Mouse (Mus musculus) embryonic facial prominence, embryonic 10.5 days (tissue): ENCODE measurements around the gene Snrnp40. TPM values are rescaled to one million over a fixed set of nuclear protein-coding genes. Genes with fewer than 3 reads are reported as not detected.
A peak's percentile ranks its signal among the peaks of the same experiment; 100 is the strongest.

Experiments used
- DNase-seq: peaks from one replicate; pipeline ENCODE4 v3.0.0-alpha.2; 2017; ENCODE audit warnings: low spot score
- H3K27ac ChIP-seq: fragments of 300-500 bp; sonication (generic); replicated peaks from 2 replicates; pipeline ENCODE4 v1.5.1; 2016; ENCODE audit warnings: mild to moderate bottlenecking
- H3K27me3 ChIP-seq: fragments of 300-500 bp; sonication (generic); replicated peaks from 2 replicates; pipeline ENCODE4 v1.6.1; 2016; ENCODE audit warnings: low read depth, mild to moderate bottlenecking; ENCODE audit not compliant: poor library complexity, severe bottlenecking
- H3K36me3 ChIP-seq: fragments of 300-500 bp; sonication (generic); replicated peaks from 2 replicates; pipeline ENCODE4 v1.6.1; 2016; ENCODE audit warnings: mild to moderate bottlenecking, moderate library complexity
- H3K4me1 ChIP-seq: fragments of 300-500 bp; sonication (generic); 2 replicates; pipeline ENCODE4 v1.6.1; 2016
- H3K4me3 ChIP-seq: fragments of 300-500 bp; sonication (generic); 2 replicates; pipeline ENCODE4 v1.5.1; 2016; ENCODE audit warnings: mild to moderate bottlenecking, moderate library complexity
- H3K9me3 ChIP-seq: fragments of 300-500 bp; sonication (generic); 2 replicates; pipeline ENCODE4 v1.6.1; 2016; ENCODE audit warnings: mild to moderate bottlenecking
- WGBS: fragments of 180-500 bp; shearing (Covaris S2); methylation state at CpG from one replicate; pipeline ENCODE4 v1.1.7; 2016; 5-methylcytosine and 5-hydroxymethylcytosine counted together
- polyA plus RNA-seq: library from polyadenylated mRNA; unstranded; fragments of >200 nt; fragmentation: Nextera tagmentation; extraction: Ambion mirVana; gene quantifications from 2 replicates; pipeline ENCODE4 v1.2.1, GENCODE M21; 2016

The Snrnp40 gene
- polyA plus RNA-seq = 220 and 225 TPM in 2 replicates

DNA sequence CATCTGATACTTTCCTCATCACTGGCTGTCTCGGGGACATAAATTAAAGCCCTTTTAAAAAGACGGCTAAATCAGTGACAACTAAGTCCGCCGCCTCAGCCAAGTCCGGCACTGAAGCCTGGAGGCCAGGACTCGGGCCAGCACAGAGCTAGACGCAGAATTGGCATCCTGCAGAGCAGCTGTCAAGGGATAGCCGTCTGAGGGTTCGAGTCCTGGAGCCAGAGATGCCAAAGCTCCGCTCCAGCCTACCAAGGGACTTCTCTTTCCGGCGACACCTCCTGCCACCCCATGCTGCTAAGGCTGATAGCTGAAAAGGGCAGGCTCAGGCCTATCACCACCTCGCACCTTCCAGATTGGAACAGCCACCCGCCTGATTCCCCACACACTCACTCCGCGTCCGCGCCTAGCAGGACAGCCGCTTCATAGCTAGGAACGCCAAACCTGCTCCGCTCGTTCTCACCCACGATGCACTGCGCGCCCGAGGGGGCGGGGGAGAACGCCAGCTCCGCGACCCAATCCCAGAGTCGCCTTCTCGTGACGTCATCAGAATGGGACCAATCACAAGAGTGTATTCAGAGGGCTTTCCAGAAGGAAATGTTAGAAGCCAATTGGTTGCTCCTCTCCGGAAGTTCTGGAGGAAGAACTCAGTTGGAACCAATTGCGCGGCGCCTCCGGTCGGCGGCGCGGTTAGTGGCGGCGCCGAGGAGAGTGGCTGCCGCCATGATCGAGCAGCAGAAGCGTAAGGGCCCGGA lies at the start of gene Snrnp40, which contains the start of gene Zcchc17:
Gene Snrnp40, plus strand, starts transcription at position 647 of the 752 bp plus-strand sequence.
Gene Zcchc17, minus strand, starts transcription at position 458 of the 752 bp plus-strand sequence.
- no peaks in the 10 kb centered on the region for H3K27me3 ChIP-seq
- peak; percentile 98 for DNase-seq
- H3K4me3 ChIP-seq = peak within 1 kb of the TSS; percentile 99
- H3K27ac ChIP-seq = peak within 1 kb of the TSS; percentile 93
- H3K36me3 ChIP-seq = peaks cover 54% of the 10 kb centered on the region
- H3K4me1 ChIP-seq = peaks cover 22% of the 10 kb centered on the region
- 0 out of 2 replicates have a peak, but pooled peaks cover 3% of the 10 kb centered on the region for H3K9me3 ChIP-seq
- under 1% methylated on average over 49 of the region's 49 CpGs for WGBS

DNA sequence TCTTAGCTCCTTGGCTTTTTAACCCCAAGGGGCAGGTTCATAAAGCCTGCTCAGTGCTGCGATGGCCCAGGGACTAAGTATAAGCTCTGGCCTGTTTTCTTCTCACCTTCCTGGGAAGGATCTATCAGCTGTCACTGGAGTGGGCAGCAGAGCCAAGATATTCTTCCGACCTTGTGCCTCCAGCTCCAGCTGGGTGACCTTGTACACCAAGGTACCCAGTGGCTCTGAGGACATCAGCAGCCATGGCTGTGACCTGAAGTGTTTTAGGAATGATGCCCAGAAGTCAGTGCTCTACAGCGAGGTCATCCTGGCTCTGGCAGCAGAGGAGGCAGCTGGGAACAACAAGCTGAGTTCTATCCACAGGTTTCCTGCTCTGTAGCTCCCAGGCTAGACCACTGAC lies 47.4 kb upstream of the Snrnp40 start:
- Histone ChIP-seq H3K4me3 (no peak overlapping the region), H3K27ac (no peak overlapping the region), H3K4me1 (peaks cover 20% of the 10 kb centered on the region), H3K27me3 (peaks cover 45% of the 10 kb centered on the region), H3K9me3 (no peaks in the 10 kb centered on the region), H3K36me3 (peaks cover 49% of the 10 kb centered on the region)
- no peak for DNase-seq
- 87% methylated on average over 3 of the region's 3 CpGs for WGBS

DNA sequence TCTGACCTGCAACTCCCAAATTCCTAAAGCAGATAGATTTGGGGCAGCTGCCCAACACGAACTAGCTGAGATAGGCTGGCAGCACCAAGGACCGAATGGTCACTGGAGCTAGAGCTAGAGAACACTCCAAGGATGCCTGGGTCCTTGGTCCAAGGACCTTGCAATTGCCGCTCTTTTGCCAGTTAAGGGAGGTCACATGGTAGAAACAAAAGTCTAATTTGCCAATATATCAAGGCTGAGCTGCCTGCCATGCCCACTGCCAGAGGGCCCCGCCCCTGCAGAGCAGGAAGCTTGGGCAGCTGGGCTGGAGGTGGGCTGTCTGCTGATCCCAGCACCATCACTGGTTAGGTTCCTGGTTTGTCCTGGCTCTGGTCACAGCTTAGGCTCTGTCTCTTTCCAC lies 46.4 kb upstream of the Snrnp40 start:
- H3K4me1 ChIP-seq = peaks cover 16% of the 10 kb centered on the region
- no peak overlapping the region for H3K27ac ChIP-seq
- DNase-seq = no peak
- no peak overlapping the region for H3K4me3 ChIP-seq
- H3K27me3 ChIP-seq = peaks cover 35% of the 10 kb centered on the region
- H3K9me3 ChIP-seq = no peaks in the 10 kb centered on the region
- 92% methylated on average over 4 of the region's 4 CpGs for WGBS
- H3K36me3 ChIP-seq = peaks cover 59% of the 10 kb centered on the region

GRCm38 (mm10) chr4:130315771-130316527 lies 44.0 kb upstream of the Snrnp40 start:
- no peak for DNase-seq
- Histone ChIP-seq H3K4me3 (no peak overlapping the region), H3K27ac (no peak overlapping the region), H3K9me3 (no peaks in the 10 kb centered on the region), H3K4me1 (peaks cover 6% of the 10 kb centered on the region; the same call in 1 of the 2 replicates), H3K27me3 (peaks cover 11% of the 10 kb centered on the region), H3K36me3 (peaks cover 82% of the 10 kb centered on the region)
- WGBS = 82% methylated on average over 13 of the region's 13 CpGs

DNA sequence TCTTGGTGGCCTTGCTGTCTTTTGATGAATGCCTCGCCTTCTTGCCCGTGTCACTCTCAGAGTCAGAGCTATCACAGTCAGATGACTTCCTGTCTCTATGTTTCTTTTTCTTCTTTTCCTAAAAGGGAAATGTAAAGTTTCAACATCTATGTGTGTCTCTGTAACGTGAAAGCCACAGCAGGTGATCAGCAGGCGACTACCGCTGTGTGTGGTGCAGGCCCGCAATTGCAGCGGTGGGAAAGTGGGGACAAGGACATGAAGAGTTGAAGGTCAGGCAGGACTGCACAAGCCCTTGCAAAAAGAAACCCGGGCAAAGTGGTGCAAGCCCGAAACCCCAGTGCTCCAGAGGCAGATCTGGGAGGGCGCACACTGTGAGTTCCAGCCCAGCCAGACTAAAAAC lies 43.2 kb upstream of the Snrnp40 start:
- Histone ChIP-seq H3K9me3 (no peaks in the 10 kb centered on the region), H3K27me3 (peaks cover 3% of the 10 kb centered on the region; the same call in 1 of the 2 replicates), H3K36me3 (peaks cover 87% of the 10 kb centered on the region), H3K4me3 (no peak overlapping the region), H3K4me1 (peaks cover 6% of the 10 kb centered on the region; the same call in 1 of the 2 replicates), H3K27ac (no peak overlapping the region)
- DNase-seq = no peak
- WGBS = 82% methylated on average over 10 of the region's 10 CpGs

DNA sequence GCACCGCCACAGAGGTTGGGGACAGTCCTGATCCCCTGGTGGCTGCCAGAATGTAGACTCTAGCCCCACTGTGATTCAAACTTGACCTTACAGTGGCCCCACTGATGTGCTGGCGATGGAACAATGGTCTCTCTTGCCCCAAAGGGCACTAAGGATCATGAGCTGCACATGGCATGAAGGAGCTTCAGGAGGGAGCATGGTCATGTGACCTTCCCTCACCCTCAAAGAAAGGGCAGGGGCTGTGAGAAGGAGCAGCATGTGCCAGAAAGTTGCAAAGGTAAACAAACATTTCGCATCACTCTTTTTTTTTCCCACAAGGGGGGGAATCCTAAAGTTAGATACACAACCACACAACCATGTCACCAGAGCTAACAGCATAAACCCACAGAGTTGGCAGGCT lies 41.8 kb upstream of the Snrnp40 start:
- peaks cover 6% of the 10 kb centered on the region; the same call in 1 of the 2 replicates for H3K4me1 ChIP-seq
- no peak overlapping the region for H3K4me3 ChIP-seq
- H3K9me3 ChIP-seq = no peaks in the 10 kb centered on the region
- peaks cover 93% of the 10 kb centered on the region for H3K36me3 ChIP-seq
- no peaks in the 10 kb centered on the region for H3K27me3 ChIP-seq
- H3K27ac ChIP-seq = no peak overlapping the region
- no peak for DNase-seq
- 68% methylated on average over 3 of the region's 3 CpGs for WGBS

GRCm38 (mm10) chr4:130319564-130319963 lies 40.4 kb upstream of the Snrnp40 start:
- no peaks in the 10 kb centered on the region for H3K27me3 ChIP-seq
- H3K4me3 ChIP-seq = no peak overlapping the region
- H3K9me3 ChIP-seq = no peaks in the 10 kb centered on the region
- 85% methylated on average over 7 of the region's 7 CpGs for WGBS
- DNase-seq = no peak
- H3K27ac ChIP-seq = no peak overlapping the region
- H3K36me3 ChIP-seq = peaks cover 94% of the 10 kb centered on the region
- H3K4me1 ChIP-seq = peaks cover 6% of the 10 kb centered on the region; the same call in 1 of the 2 replicates

DNA sequence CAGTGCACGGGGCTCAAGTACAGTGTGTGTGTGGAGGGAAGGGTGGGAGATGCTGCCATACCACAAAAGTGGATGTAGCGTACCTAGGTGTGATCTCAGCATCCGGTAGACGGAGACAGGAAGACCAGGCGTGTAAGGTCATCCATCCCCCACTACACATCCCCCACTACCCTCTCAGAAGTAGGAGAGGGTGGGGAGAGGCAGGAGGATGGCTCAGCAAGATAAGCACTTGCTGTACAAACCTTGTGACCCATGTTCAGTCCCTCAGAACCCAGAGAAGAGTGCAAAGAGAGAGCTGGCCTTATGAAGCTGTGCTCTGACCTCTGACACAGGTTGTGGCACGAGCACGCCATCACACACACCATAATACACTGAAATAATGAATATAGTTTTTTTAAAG lies 38.3 kb upstream of the Snrnp40 start:
- Histone ChIP-seq H3K9me3 (no peaks in the 10 kb centered on the region), H3K4me1 (peaks cover 6% of the 10 kb centered on the region; the same call in 1 of the 2 replicates), H3K36me3 (peaks cover 94% of the 10 kb centered on the region), H3K27me3 (no peaks in the 10 kb centered on the region), H3K4me3 (no peak overlapping the region), H3K27ac (no peak overlapping the region)
- DNase-seq = no peak
- WGBS = 95% methylated on average over 7 of the region's 7 CpGs

- H3K27me3 ChIP-seq = no peaks in the 10 kb centered on the region
- H3K4me3 ChIP-seq = no peak overlapping the region
- 90% methylated on average over 7 of the region's 7 CpGs for WGBS
- no peaks in the 10 kb centered on the region for H3K9me3 ChIP-seq
- no peak for DNase-seq
- no peak overlapping the region for H3K27ac ChIP-seq
- peaks cover 6% of the 10 kb centered on the region; the same call in 1 of the 2 replicates for H3K4me1 ChIP-seq
- H3K36me3 ChIP-seq = peaks cover 94% of the 10 kb centered on the region
Observed at GRCm38 (mm10) chr4:130322567-130322966, 37.4 kb upstream of the Snrnp40 start.

GRCm38 (mm10) chr4:130323165-130323564 lies 36.8 kb upstream of the Snrnp40 start:
- WGBS = 85% methylated on average over 1 of the region's 1 CpGs
- H3K4me1 ChIP-seq = peaks cover 4% of the 10 kb centered on the region; the same call in 1 of the 2 replicates
- H3K36me3 ChIP-seq = peaks cover 94% of the 10 kb centered on the region

DNA sequence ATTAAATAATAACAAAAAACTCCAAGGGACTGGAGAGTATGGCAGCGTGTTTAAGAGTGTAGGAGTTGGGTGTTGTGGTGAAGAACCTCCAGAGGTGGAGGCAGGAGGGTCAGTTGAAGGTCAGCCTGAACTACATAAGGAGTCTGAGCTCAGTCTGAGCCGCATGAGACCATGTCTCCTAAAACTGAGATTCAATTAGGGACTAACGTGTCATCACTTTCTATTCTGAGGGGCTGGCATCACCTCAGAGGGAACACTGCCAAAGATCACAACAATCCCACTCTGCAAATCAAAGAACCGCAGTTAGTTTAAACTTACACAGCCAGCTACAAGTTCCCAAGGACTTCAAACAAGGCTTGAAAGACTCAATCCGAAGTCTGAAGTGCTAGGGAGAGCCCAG lies 36.3 kb upstream of the Snrnp40 start:
- no peak overlapping the region for H3K27ac ChIP-seq
- 86% methylated on average over 5 of the region's 5 CpGs for WGBS

More at GRCm38 (mm10) chr4:130323165-130323564, 36.8 kb upstream of the Snrnp40 start:
- Histone ChIP-seq H3K27ac (no peak overlapping the region), H3K4me3 (no peak overlapping the region), H3K27me3 (no peaks in the 10 kb centered on the region), H3K9me3 (no peaks in the 10 kb centered on the region)
- DNase-seq = no peak

GRCm38 (mm10) chr4:130325446-130325845 lies 34.5 kb upstream of the Snrnp40 start:
- Histone ChIP-seq H3K4me3 (no peak overlapping the region), H3K4me1 (no peaks in the 10 kb centered on the region), H3K27me3 (no peaks in the 10 kb centered on the region), H3K9me3 (no peaks in the 10 kb centered on the region), H3K27ac (no peak overlapping the region), H3K36me3 (peaks cover 85% of the 10 kb centered on the region)
- DNase-seq = no peak
- 95% methylated on average over 2 of the region's 2 CpGs for WGBS

More for the DNA sequence above, 36.3 kb upstream of the Snrnp40 start:
- H3K4me1 ChIP-seq = no peaks in the 10 kb centered on the region
- H3K4me3 ChIP-seq = no peak overlapping the region
- H3K36me3 ChIP-seq = peaks cover 94% of the 10 kb centered on the region
- H3K27me3 ChIP-seq = no peaks in the 10 kb centered on the region
- H3K9me3 ChIP-seq = no peaks in the 10 kb centered on the region
- DNase-seq = no peak
